Mouse (Mus musculus): ENCODE measurements around the gene Synj1. TPM values are rescaled to one million over a fixed set of nuclear protein-coding genes. Genes with fewer than 3 reads are reported as not detected.

Gene Synj1
- polyA plus RNA-seq, 1 experiment, result 22.7 TPM

DNA sequence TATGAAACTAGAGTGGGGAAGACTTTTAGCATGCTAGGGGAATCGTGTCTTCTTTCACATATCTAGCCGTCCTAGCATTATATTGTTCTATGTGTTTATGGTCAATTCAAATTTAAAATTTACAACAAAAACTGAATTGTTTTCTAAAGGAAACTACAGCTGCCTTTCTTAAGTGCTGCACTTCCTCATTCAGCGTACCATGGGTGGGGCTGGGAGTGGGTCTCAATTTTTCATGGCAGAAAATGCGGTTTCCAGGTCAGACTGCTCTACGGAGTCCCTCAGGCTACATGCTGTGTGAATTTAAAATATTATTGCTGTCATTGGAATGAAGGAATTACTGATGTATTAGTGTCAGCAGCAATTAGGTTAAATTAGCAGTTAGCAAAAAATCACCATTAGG, 15.6 kb downstream of the Synj1 start:
- Histone ChIP-seq H3K4me1 (ENCODE audit: control insufficient read depth, insufficient read depth, low read length) (peaks cover 3% of the 10 kb centered on the region; the same call in 1 of the 2 replicates), H3K4me3 (ENCODE audit: insufficient read depth, low read length) (no peak overlapping the region), H3K27ac (ENCODE audit: insufficient read depth, low read length) (peak overlapping the region; percentile 0; the same call in 1 of the 2 replicates)
- no peak for TF ChIP-seq POLR2A (IDR thresholded peaks at IDR 0.05; ENCODE audit: low read depth, low read length)
- no peak for TF ChIP-seq CTCF (IDR thresholded peaks at IDR 0.05; ENCODE audit: borderline replicate concordance, insufficient read depth, low read length)

DNA sequence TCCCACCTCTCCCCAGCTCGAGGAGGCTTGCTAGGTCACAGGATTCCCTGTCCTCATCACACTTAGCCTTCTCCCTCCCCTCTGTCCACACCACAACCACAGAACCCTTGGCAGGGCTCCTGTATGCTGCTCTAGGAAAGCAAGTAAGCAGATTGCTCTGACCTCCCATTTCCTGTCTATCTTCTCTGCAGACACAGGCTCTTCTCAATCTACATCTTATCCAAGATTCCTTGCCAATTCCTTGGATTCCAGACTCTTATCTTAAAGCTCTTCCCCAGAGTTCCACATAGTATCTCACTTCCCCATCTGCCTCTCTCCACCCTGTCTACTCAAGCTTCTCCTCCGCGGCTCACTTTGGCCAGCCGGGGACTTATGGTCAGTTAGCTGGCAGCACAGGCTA, 16.1 kb downstream of the Synj1 start:
- Histone ChIP-seq H3K4me1 (ENCODE audit: control insufficient read depth, insufficient read depth, low read length) (peaks cover 3% of the 10 kb centered on the region; the same call in 1 of the 2 replicates), H3K4me3 (ENCODE audit: insufficient read depth, low read length) (no peak overlapping the region), H3K27ac (ENCODE audit: insufficient read depth, low read length) (0 out of 2 replicates have a peak overlapping the region, but pooled peaks have one; percentile 0)
- TF ChIP-seq POLR2A (IDR thresholded peaks at IDR 0.05; ENCODE audit: low read depth, low read length) (no peak), CTCF (IDR thresholded peaks at IDR 0.05; ENCODE audit: borderline replicate concordance, insufficient read depth, low read length) (no peak)

DNA sequence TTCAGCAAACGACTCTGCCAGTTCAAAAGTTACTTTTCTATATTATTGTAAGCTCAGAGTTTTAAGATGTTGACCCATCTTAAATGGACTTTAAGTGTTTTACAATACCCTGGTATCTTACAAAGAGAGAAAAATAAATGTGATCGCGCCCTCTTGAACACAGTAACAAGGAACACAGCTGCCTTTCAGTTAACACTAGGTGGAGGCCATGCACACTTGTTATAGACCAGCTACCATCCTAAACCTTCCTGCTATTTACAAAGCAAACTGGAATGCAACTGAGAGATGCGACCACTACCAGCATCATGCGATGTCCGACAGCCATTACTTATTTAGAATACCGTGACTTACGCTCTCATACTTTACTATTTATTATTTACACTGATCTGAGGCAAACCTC, 21.9 kb downstream of the Synj1 start:
- H3K4me3 ChIP-seq (ENCODE audit: insufficient read depth, low read length), result no peak overlapping the region
- no peaks in the 10 kb centered on the region for H3K4me1 ChIP-seq (ENCODE audit: control insufficient read depth, insufficient read depth, low read length)
- TF ChIP-seq POLR2A (IDR thresholded peaks at IDR 0.05; ENCODE audit: low read depth, low read length) (no peak), CTCF (IDR thresholded peaks at IDR 0.05; ENCODE audit: borderline replicate concordance, insufficient read depth, low read length) (no peak)
- H3K27ac ChIP-seq (ENCODE audit: insufficient read depth, low read length), result no peak overlapping the region

DNA sequence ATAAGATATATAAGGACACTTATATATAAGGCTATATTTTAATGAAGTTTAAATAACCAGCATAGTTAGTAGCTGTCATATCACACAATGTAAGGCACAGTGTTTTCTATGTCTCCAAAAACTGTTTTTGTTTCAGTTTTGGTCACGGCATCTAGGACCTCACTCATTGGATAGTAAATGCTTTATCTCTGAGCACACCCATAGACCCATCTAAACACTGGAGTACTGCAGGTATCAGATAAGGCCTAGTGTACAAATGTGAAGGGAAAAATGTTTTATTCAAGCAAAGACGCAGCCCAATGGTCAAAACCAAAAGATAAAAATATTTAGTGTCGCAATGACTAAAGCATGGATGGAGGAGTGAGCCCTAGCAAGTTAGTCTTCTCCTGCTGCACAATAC, 22.4 kb downstream of the Synj1 start:
- TF ChIP-seq CTCF (IDR thresholded peaks at IDR 0.05; ENCODE audit: borderline replicate concordance, insufficient read depth, low read length) (no peak), POLR2A (IDR thresholded peaks at IDR 0.05; ENCODE audit: low read depth, low read length) (no peak)
- no peaks in the 10 kb centered on the region for H3K4me1 ChIP-seq (ENCODE audit: control insufficient read depth, insufficient read depth, low read length)
- H3K4me3 ChIP-seq (ENCODE audit: insufficient read depth, low read length), result no peak overlapping the region
- H3K27ac ChIP-seq (ENCODE audit: insufficient read depth, low read length), result no peak overlapping the region

DNA sequence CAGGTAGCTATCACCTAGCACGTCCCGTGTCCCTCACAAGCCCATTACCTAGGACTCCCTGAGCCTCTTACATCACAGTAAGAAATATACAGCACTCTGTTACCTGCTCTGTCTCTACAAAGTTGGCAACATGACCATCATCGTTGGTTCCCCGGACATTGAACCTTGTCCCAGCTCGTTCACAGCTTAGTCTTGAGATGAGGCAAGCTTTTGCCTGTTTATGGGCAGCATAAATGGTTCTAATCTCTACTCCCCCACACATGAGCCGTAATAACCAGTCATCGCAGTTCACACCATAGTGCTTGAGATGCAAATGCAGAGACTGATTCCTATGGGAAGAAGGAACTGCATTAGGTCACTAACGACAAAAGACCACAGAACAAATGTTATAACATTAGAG, 23.1 kb downstream of the Synj1 start:
- no peak for TF ChIP-seq CTCF (IDR thresholded peaks at IDR 0.05; ENCODE audit: borderline replicate concordance, insufficient read depth, low read length)
- TF ChIP-seq POLR2A (IDR thresholded peaks at IDR 0.05; ENCODE audit: low read depth, low read length), result no peak

DNA sequence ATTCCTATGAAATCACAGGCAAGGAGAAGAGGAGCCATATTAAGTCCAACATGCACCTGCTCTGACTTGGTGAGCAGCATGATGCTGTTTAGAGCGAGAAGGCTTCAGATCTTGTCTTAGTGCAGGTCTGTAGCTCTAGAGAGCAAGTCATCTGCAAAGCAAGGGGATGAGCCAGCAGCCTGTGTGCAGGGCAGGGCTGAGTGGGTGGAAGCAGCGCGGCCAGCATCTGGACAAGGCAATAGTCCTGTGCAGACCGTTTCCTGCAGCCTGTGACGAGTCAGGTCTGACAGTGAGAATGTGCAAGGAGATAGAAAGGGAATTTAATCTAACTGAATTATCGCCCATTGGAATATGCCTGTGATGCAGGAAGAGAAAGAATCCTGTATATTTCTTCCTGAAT, 40.1 kb downstream of the Synj1 start:
- Histone ChIP-seq H3K4me3 (ENCODE audit: insufficient read depth, low read length) (no peak overlapping the region), H3K27ac (ENCODE audit: insufficient read depth, low read length) (no peak overlapping the region), H3K4me1 (ENCODE audit: control insufficient read depth, insufficient read depth, low read length) (no peaks in the 10 kb centered on the region)
- TF ChIP-seq CTCF (IDR thresholded peaks at IDR 0.05; ENCODE audit: borderline replicate concordance, insufficient read depth, low read length) (no peak), POLR2A (IDR thresholded peaks at IDR 0.05; ENCODE audit: low read depth, low read length) (no peak)

More for the DNA sequence above, 23.1 kb downstream of the Synj1 start:
- H3K4me3 ChIP-seq (ENCODE audit: insufficient read depth, low read length), result no peak overlapping the region
- no peak overlapping the region for H3K27ac ChIP-seq (ENCODE audit: insufficient read depth, low read length)
- no peaks in the 10 kb centered on the region for H3K4me1 ChIP-seq (ENCODE audit: control insufficient read depth, insufficient read depth, low read length)

DNA sequence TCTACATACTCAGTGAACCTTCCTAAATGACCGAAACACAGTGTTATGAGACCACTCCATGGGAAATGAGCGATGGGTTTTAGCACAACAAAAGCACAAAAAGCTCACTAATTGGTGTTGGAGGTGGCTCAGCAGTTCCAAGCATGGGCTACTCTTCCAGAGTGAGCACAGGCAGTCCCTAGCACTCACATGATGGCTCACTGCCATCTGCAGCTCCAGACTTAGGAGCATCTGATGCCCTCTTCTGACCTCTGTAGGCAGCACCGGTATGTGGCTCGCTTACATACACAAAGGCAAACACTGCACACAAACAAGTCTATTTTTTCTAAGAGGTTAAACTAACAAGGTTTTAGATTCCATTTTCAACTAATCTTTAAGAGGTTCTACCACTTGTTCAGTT, 44.9 kb downstream of the Synj1 start:
- TF ChIP-seq CTCF (IDR thresholded peaks at IDR 0.05; ENCODE audit: borderline replicate concordance, insufficient read depth, low read length), result no peak
- no peak for TF ChIP-seq POLR2A (IDR thresholded peaks at IDR 0.05; ENCODE audit: low read depth, low read length)
- H3K27ac ChIP-seq (ENCODE audit: insufficient read depth, low read length), result no peak overlapping the region
- no peaks in the 10 kb centered on the region for H3K4me1 ChIP-seq (ENCODE audit: control insufficient read depth, insufficient read depth, low read length)
- no peak overlapping the region for H3K4me3 ChIP-seq (ENCODE audit: insufficient read depth, low read length)

DNA sequence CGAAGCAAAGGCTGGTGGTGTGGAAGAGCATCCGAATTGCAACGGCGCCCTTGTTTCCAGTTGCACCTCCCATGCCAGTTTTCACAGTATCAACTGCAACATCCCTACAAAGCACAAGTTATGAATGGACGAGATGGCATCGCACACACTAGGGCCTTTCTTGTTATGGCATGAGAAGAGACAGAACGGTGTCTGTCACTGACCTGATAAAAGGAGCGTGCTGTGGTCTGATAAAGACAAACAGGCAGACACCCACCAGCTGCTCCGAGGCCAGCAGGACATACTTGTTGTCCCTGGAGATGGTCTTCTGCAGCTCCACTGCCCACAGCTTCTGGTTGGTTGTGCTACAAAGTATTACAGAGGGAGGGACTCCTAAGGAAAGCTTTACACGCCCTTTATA, 46.8 kb downstream of the Synj1 start:
- Histone ChIP-seq H3K4me1 (ENCODE audit: control insufficient read depth, insufficient read depth, low read length) (no peaks in the 10 kb centered on the region), H3K27ac (ENCODE audit: insufficient read depth, low read length) (no peak overlapping the region), H3K4me3 (ENCODE audit: insufficient read depth, low read length) (no peak overlapping the region)
- TF ChIP-seq CTCF (IDR thresholded peaks at IDR 0.05; ENCODE audit: borderline replicate concordance, insufficient read depth, low read length), result no peak
- TF ChIP-seq POLR2A (IDR thresholded peaks at IDR 0.05; ENCODE audit: low read depth, low read length), result no peak

DNA sequence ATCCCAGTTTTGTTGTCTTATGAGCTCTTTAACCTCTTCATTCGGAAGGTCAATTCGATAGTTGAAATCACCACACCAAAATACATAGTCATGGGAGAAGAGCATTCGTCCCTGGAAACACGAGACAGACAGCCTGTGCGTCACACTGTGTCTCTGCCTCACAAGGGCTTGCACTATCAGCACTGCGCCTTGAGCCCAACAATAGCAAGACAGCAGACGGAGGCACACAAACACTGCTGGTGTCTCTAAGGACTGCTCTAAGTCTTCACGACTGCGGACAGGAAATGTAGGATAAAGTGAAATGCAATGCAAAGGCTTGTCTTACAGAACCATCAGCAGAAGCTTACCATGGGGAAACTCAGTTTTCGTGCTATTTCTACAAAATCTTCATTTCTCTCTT, 47.2 kb downstream of the Synj1 start:
- no peak for TF ChIP-seq POLR2A (IDR thresholded peaks at IDR 0.05; ENCODE audit: low read depth, low read length)
- TF ChIP-seq CTCF (IDR thresholded peaks at IDR 0.05; ENCODE audit: borderline replicate concordance, insufficient read depth, low read length), result no peak
- Histone ChIP-seq H3K4me3 (ENCODE audit: insufficient read depth, low read length) (no peak overlapping the region), H3K27ac (ENCODE audit: insufficient read depth, low read length) (no peak overlapping the region), H3K4me1 (ENCODE audit: control insufficient read depth, insufficient read depth, low read length) (no peaks in the 10 kb centered on the region)

DNA sequence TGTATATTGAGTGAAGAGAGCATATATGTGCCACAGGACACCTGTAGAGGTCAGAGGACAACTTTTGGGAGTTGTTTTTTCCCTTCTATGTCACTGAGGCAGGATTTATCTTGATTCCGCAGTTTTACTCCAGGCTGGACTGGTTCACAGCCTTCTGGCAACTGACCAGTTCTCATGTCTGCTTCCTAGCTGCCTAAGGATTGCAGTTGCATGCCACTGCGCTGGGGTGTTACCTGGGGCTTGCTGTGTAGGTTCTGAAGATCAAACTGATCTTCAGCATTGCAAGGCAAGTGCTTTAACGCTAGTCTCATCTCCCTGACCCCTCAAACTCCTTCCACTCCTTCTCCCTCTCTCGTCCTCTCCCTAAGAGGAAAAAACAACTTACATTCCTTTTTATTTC, 47.9 kb downstream of the Synj1 start:
- Histone ChIP-seq H3K4me1 (ENCODE audit: control insufficient read depth, insufficient read depth, low read length) (no peaks in the 10 kb centered on the region), H3K27ac (ENCODE audit: insufficient read depth, low read length) (no peak overlapping the region), H3K4me3 (ENCODE audit: insufficient read depth, low read length) (no peak overlapping the region)
- TF ChIP-seq POLR2A (IDR thresholded peaks at IDR 0.05; ENCODE audit: low read depth, low read length) (no peak), CTCF (IDR thresholded peaks at IDR 0.05; ENCODE audit: borderline replicate concordance, insufficient read depth, low read length) (no peak)
